Mouse (Mus musculus): ENCODE data around the gene Stx7. TPM values are rescaled to one million over a fixed set of nuclear protein-coding genes. Genes with fewer than 3 reads are reported as not detected.
A peak's percentile ranks its signal among the peaks of the same experiment; 100 is the strongest.
"Not testable (repeated sequence)": the region's sequence is repeated elsewhere in the genome, so short reads cannot be mapped to it uniquely, and the experiment has no call there.

Stx7 gene
- 255 and 271 TPM in 2 replicates for polyA plus RNA-seq (2015; fragmentation: Nextera tagmentation; extraction: Ambion mirVana)

GRCm38 (mm10) chr10:24149135-24149781 is at the start of gene Stx7:
Gene Stx7 (plus strand): TSS chr10:24149302.
- ATAC-seq (ENCODE audit: low read depth) = peak; percentile 98
- Histone ChIP-seq H3K9me3 (no peaks in the 10 kb centered on the region), H3K4me3 (peak within 1 kb of the TSS; percentile 89), H3K36me3 (0 out of 2 replicates have a peak, but pooled peaks cover 3% of the 10 kb centered on the region), H3K4me2 (peak within 1 kb of the TSS; percentile 58), H3K9ac (peak within 1 kb of the TSS; percentile 92), H3K4me1 (replicated peaks) (peaks cover 31% of the 10 kb centered on the region), H3K27me3 (no peaks in the 10 kb centered on the region), H3K27ac (replicated peaks) (peak within 1 kb of the TSS; percentile 76)
- under 1% methylated on average over 44 of the region's 45 CpGs for WGBS

DNA sequence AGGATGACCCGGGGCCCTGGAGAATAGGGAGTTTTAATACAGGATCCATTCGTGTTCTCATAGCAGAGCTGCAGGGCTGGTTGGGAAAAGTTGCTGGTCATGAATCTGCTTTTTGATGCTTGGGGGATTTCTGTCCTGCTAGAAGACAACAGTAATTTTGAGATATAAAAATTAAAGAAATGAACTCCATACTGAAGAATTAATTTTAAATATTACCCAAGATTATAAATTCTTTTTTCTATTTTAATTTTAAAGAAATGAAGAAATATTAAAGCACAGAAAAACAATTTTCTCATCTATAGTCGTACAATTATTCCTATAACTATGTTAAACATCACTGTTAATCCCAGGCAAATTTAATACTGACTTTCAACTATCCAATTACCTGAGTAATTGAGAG is 47.3 kb upstream of the Stx7 start, which contains the start of gene Taar8c:
Taar8c (minus strand) TSS at position 101 of the 400 bp plus-strand sequence.
- not testable (repeated sequence) for H3K27ac ChIP-seq (replicated peaks); ATAC-seq (ENCODE audit: low read depth); H3K9me3 ChIP-seq; H3K4me1 ChIP-seq (replicated peaks); H3K27me3 ChIP-seq; H3K4me2 ChIP-seq; H3K9ac ChIP-seq; H3K36me3 ChIP-seq; H3K4me3 ChIP-seq
- 89% methylated on average over 1 of the region's 3 CpGs for whole genome bisulfite sequencing

GRCm38 (mm10) chr10:24103299-24103698 is 45.8 kb upstream of the Stx7 start:
- H3K27me3 ChIP-seq; H3K9ac ChIP-seq; H3K4me2 ChIP-seq; H3K4me3 ChIP-seq; ATAC-seq (ENCODE audit: low read depth); H3K9me3 ChIP-seq; H3K4me1 ChIP-seq (replicated peaks); H3K27ac ChIP-seq (replicated peaks); H3K36me3 ChIP-seq: not testable (repeated sequence)
- 58% methylated on average over 1 of the region's 1 CpGs for WGBS

DNA sequence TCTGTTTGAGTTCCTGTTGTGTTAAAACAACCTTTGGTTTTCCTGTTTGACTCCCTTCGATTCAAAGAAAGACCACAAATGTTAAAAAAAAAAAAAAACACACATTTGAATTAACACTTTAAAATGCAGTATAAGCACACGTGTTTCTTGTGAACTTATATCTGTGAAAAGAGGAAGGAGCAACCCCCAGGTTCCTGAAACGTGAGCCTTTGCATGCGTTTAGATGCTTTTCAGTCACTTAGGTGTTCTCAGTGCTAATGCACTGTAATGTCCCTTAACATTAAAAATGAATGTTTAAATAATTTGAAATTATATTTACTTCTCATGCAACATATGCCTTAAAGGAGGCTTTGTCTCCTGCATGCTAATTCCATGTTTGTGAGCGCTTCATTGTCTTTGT is 41.4 kb upstream of the Stx7 start:
- Histone ChIP-seq H3K27ac (replicated peaks) (no peak overlapping the region), H3K36me3 (no peaks in the 10 kb centered on the region), H3K9ac (no peak overlapping the region), H3K4me2 (no peak overlapping the region), H3K4me3 (no peak overlapping the region), H3K9me3 (no peaks in the 10 kb centered on the region), H3K4me1 (replicated peaks) (no peaks in the 10 kb centered on the region), H3K27me3 (no peaks in the 10 kb centered on the region)
- no peak for ATAC-seq (ENCODE audit: low read depth)
- 75% methylated on average over 5 of the region's 5 CpGs for WGBS

DNA sequence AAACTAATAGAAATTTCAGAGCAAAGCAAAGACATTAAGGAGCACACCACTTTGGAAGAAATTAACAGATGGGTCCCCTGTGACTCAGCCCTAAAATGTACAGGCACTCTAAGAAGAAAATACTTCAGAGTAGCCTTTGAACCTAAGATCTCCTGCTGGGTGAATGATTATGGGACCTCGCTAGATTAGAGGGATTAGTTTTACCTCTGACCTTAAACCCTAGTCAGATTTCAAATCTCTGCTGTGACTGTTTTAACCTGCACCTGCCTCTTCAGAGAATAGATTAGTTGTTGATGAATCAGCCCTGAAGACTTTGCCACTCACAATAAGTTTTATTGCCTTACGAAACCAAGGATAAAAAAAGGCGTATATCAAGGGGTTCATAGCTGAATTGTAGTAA is 40.9 kb upstream of the Stx7 start:
- no peak for ATAC-seq (ENCODE audit: low read depth)
- 56% methylated on average over 3 of the region's 3 CpGs for WGBS
- H3K4me1 ChIP-seq (replicated peaks) = no peaks in the 10 kb centered on the region

DNA sequence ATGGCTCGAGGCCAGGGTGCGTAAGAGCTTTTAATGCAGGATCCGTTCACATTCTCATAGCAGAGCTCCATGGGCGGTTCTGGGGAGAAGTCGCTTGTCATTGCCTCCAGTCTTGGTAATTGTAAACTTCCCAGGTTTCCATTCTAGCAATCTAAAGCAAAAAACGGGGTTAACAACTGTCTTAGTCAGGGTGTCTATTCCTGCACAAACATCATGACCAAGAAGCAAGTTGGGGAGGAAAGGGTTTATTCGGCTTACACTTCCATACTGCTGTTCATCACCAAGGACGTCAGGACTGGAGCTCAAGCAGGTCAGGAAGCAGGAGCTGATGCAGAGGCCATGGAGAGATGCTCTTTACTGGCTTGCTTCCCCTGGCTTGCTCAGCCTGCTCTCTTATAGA is 39.7 kb upstream of the Stx7 start, which contains the start of gene Taar9:
Taar9 (minus strand) TSS at position 101 of the 400 bp plus-strand sequence.
- WGBS = 81% methylated on average over 8 of the region's 8 CpGs
- not testable (repeated sequence) for H3K9ac ChIP-seq; H3K36me3 ChIP-seq; H3K4me1 ChIP-seq (replicated peaks); H3K4me2 ChIP-seq; H3K27ac ChIP-seq (replicated peaks); ATAC-seq (ENCODE audit: low read depth); H3K4me3 ChIP-seq; H3K27me3 ChIP-seq; H3K9me3 ChIP-seq

More for the DNA sequence above, 40.9 kb upstream of the Stx7 start:
- Histone ChIP-seq H3K4me2 (no peak overlapping the region), H3K27ac (replicated peaks) (no peak overlapping the region), H3K9ac (no peak overlapping the region), H3K27me3 (no peaks in the 10 kb centered on the region), H3K36me3 (no peaks in the 10 kb centered on the region), H3K9me3 (no peaks in the 10 kb centered on the region), H3K4me3 (no peak overlapping the region)

GRCm38 (mm10) chr10:24111116-24111778 is 37.9 kb upstream of the Stx7 start:
- ATAC-seq (ENCODE audit: low read depth) = no peak
- Histone ChIP-seq H3K9me3 (0 out of 2 replicates have a peak, but pooled peaks cover 12% of the 10 kb centered on the region), H3K27ac (replicated peaks) (no peak overlapping the region), H3K4me2 (no peak overlapping the region), H3K36me3 (no peaks in the 10 kb centered on the region), H3K9ac (no peak overlapping the region), H3K4me1 (replicated peaks) (no peaks in the 10 kb centered on the region), H3K4me3 (no peak overlapping the region), H3K27me3 (no peaks in the 10 kb centered on the region)
- 55% methylated on average over 6 of the region's 6 CpGs for WGBS

GRCm38 (mm10) chr10:24131451-24132262 is 17.4 kb upstream of the Stx7 start:
- H3K36me3 ChIP-seq = no peaks in the 10 kb centered on the region
- no peak overlapping the region for H3K9ac ChIP-seq
- peak overlapping the region; percentile 35 for H3K4me2 ChIP-seq
- no peak overlapping the region for H3K4me3 ChIP-seq
- no peaks in the 10 kb centered on the region for H3K9me3 ChIP-seq
- WGBS = 25% methylated on average over 9 of the region's 9 CpGs
- peak; percentile 76; the same call in 1 of the 2 replicates for ATAC-seq (ENCODE audit: low read depth)
- no peaks in the 10 kb centered on the region for H3K27me3 ChIP-seq
- H3K27ac ChIP-seq (replicated peaks) = no peak overlapping the region
- H3K4me1 ChIP-seq (replicated peaks) = no peaks in the 10 kb centered on the region

- no peak overlapping the region for H3K4me3 ChIP-seq
- 14% methylated on average over 5 of the region's 5 CpGs for WGBS
- no peaks in the 10 kb centered on the region for H3K27me3 ChIP-seq
- H3K36me3 ChIP-seq = no peaks in the 10 kb centered on the region
- no peak overlapping the region for H3K4me2 ChIP-seq
- ATAC-seq (ENCODE audit: low read depth) = no peak
- no peaks in the 10 kb centered on the region for H3K4me1 ChIP-seq (replicated peaks)
- no peaks in the 10 kb centered on the region for H3K9me3 ChIP-seq
- no peak overlapping the region for H3K9ac ChIP-seq
- H3K27ac ChIP-seq (replicated peaks) = no peak overlapping the region
These were observed 16.8 kb upstream of the Stx7 start for GRCm38 (mm10) chr10:24132273-24132672.

GRCm38 (mm10) chr10:24133132-24133531 is 16.0 kb upstream of the Stx7 start:
- Histone ChIP-seq H3K36me3 (no peaks in the 10 kb centered on the region), H3K4me1 (replicated peaks) (no peaks in the 10 kb centered on the region), H3K27me3 (no peaks in the 10 kb centered on the region), H3K27ac (replicated peaks) (no peak overlapping the region), H3K9me3 (no peaks in the 10 kb centered on the region), H3K4me3 (no peak overlapping the region), H3K9ac (no peak overlapping the region), H3K4me2 (no peak overlapping the region)
- no peak for ATAC-seq (ENCODE audit: low read depth)
- 59% methylated on average over 2 of the region's 2 CpGs for WGBS

DNA sequence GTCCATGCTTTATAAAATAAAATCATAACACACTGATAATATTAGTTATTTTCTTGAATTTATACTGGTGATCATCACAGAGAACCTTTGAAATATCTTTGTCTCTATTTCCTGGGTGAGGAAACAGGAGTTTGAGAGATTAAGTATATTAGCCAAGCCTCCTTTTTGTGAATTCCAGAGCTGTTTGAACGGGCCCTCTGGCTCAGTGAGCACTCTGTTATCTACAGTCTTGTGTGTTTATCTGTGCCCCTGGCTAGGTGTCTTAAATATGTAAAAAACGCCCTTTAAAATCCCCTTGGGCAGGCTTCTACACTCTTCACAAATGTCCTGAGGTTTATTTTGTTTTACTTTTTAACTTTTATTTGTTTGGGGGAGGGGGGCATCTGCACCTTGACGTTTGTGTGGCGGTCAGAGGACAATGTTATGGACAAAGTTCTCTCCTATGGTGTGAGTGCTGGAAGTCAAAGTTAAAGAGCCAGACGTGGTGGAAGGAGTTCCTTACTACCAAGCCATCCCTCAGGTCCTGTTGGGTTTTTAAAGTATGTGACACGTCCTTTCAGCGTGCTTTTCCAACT is 14.9 kb upstream of the Stx7 start:
- Histone ChIP-seq H3K4me3 (no peak overlapping the region), H3K36me3 (no peaks in the 10 kb centered on the region), H3K27ac (replicated peaks) (no peak overlapping the region), H3K27me3 (no peaks in the 10 kb centered on the region), H3K4me2 (no peak overlapping the region), H3K9ac (no peak overlapping the region), H3K4me1 (replicated peaks) (no peaks in the 10 kb centered on the region), H3K9me3 (no peaks in the 10 kb centered on the region)
- 63% methylated on average over 7 of the region's 7 CpGs for WGBS
- ATAC-seq (ENCODE audit: low read depth) = no peak
